Mouse (Mus musculus) retina, adult 2 months (tissue): ENCODE results near the gene Necab2.

Source experiments
- DNase-seq: peaks from one replicate; pipeline ENCODE4 v3.0.0-alpha.2; 2012; ENCODE audit warnings: low read depth, low spot score

The Necab2 gene

DNA sequence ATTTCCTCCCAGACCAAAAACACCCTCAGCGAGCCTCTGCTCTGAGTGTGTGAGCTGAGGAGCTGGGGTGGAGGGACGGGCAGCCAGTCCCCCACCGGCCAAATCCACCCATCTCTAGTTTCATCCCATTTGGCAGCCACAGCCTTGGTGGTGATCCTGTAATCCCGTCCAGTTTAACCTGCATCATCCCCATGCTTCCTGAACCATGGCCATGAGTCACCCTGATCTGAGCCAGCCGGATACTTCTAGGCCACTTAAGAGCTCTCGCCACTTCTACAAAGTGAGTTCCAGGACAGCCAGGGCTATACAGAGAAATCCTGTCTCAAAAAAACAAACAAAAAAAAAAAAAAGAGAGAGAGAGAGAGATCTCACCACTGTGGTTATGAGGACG lies 18.2 kb upstream of the Necab2 start:
- no peak for DNase-seq

DNA sequence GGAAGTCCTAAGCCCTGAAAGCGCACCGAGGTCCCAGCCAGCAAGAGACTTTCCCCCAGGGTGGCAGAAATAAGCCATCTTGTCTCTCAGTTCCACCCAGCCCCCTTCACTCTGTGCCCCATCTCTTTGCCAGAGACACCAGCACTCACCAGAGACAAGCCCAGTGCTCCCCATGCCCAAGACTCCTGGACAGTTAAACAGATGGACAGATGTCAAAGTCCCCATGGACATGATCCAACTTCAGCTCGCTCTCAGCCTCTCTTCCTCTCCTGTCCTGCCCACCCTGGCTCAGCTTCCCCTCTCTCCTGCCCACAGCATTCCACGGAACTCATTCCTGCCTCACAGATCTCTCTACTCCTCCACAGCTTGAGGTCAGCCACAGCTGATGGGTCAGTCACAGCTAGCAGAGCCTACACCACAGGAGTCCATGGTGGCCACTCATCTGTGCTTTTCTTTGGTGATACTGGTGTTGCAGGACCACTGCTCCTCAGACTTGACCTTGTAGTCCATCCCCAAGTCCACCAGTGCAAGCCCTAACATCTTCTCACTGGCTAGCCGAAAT lies 17.7 kb upstream of the Necab2 start:
- DNase-seq, result no peak

GRCm38 (mm10) chr8:119429552-119429951 lies 17.0 kb upstream of the Necab2 start:
- DNase-seq, result no peak

GRCm38 (mm10) chr8:119430250-119430649 lies 16.3 kb upstream of the Necab2 start:
- DNase-seq, result no peak

- no peak for DNase-seq
These were observed 15.8 kb upstream of the Necab2 start for GRCm38 (mm10) chr8:119430690-119431089.

- no peak for DNase-seq
These were observed 14.1 kb upstream of the Necab2 start for GRCm38 (mm10) chr8:119432372-119432771.

DNA sequence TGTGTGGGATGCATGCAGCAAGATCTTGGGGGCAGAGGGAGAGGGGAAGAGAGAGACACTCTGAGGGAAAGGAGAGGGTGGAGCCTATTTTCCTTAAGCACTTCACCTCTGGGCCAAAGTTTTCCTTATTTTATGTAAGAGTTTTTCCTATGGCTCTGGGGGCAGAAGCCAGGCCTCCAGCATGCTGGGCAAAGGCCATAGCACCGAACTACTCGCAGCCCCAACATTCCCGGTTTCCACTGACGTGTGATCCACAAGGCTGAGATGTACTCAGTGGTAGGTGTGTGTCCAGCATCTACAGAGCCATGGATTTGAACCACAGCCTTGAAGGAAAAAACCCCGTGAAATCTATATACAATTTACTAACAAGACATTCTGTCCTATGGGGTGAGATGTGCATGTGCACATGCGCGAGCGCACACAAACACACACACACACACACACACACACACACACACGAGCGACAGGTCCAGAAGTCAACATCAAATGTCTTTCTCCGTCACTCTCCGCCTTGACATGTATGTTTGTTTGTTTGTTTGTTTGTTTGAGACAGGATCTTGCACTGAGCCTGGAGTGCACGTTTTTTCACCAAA lies 12.8 kb upstream of the Necab2 start, which contains the start of gene Osgin1:
Gene Osgin1, plus strand, starts transcription at position 543 of the 593 bp plus-strand sequence.
- no peak for DNase-seq

GRCm38 (mm10) chr8:119434569-119434968 lies 11.9 kb upstream of the Necab2 start:
- DNase-seq, result no peak

DNA sequence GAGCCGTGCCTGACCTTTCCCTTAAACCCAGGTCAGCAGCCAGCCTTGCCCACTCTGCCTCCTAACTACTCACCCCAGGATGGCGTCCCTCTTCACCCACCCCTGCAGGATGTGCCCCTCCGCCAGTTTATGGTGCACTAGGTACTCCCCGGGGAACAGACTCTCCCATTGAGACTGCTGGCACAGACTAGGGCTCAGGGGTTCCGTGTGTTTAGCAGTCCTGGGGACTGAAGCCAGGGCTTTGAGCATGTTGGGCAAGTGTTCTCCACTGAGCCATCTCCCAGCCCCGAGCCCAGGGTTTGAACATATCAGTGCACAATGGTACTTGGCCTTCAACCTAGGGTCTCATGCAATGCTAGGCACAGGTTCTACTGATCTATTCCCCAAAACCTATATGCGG lies 11.0 kb upstream of the Necab2 start:
- DNase-seq, result no peak

GRCm38 (mm10) chr8:119436331-119436730 lies 10.2 kb upstream of the Necab2 start:
- no peak for DNase-seq

DNA sequence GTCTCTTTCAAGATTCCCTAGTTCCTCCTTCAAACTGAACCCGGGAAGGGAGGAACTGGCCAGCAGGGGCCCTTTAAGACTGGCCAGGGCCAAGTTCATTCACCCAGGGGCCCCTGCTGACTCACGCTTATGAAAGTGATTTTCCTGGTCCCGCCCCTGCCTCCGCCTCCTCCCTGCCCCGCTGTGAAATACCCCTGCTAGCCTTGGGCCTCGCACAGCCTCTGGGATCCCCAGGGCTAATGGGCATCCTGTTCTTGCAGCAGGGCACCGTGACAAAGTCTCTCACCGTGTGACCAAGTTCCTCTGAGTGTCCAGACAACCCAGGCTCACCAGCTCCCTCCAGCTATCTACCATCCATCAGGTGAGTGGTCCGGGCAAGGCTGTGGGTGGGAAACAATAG lies 9.6 kb upstream of the Necab2 start:
- DNase-seq, result no peak

- DNase-seq, result no peak
These were observed 9.0 kb upstream of the Necab2 start for GRCm38 (mm10) chr8:119437506-119437905.

DNA sequence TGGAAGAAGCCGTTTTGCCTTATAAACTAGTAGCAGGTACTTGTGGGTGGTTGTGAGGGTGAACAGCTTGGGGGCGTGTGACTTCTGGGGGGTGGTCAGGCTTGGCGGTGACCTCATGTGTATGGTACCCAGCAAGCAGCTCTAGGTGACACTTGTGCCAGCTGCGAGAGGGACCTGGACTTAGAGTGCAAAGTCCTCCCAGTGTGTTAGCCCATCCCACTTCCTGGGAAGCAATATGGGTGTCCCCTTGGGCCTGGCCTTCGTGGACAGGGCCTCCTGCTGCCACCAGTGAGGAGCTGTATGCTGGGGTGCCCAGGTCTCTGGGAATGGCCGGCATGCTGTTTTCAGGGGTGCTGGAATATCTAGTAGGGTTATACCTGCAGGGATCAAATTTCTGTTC lies 7.6 kb upstream of the Necab2 start:
- no peak for DNase-seq

DNA sequence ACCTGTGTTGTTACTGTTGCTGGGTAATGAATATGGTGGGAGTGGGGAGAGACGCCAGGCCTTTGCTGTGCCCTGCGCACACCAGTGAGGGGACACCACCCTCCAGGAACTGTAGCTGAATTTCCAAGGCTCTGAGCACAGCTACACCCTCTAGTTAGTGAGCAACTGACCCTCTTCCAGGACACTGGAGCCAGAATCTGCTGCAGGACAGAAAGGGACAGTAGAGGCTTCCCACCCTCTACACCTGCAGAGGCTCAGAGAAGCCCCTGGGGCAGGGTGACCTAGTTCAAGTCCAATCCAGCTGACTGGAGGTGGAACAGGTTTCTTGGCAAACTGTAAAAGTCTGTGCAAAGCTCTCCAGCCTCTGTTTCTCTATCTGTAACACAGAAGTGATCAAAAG lies 7.1 kb upstream of the Necab2 start:
- DNase-seq, result no peak

DNA sequence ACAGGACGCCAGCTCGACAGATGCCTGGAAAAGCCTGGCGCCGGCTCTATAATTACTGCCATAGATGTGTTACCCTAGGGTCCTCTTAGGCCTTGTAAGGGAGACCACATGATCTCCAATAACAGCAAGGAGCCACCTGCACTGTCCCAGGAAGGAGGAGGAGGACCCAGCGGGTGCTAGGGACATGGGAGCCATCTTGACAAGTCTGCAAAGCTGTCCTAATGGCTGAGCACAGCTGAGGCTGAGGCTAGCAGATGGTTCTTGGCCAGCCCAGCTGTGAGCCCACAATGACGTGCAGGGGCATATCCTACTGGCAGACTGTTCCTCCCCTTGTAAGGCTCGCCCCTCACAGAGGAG lies 6.6 kb upstream of the Necab2 start:
- DNase-seq, result no peak

DNA sequence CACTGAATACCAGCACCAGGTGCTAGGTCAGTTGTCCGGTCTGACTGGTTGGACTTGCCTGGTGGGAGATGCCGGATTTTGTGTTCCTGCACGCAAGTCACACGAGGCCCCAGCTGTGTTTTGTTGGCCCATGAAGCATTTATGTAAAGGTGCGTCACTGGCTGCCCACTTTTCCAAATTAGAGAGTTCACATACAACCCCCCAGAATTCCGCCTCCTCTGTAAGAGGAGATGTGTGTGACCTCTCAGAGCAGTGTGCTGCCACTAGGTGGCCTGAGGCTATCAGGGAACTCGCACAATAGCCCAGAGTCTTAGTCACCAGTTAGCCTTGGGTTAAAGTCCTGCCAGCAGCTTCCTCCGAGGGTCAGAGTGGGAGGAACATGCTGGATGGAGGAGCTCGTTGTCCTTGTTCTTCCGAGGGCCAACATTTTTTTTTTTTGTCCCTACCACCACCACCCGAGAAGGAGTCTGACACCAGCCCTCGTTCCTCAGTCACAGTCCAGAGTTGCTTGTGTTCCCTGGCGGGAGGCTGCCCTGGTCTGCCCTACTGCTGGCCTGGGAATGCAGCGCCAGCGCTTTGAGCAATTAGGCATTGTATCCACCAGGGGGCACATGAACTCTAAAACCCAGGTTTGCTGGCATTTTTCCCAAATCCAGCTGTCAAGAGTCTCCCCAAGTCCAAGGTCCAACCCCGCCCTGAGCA lies 6.1 kb upstream of the Necab2 start:
- DNase-seq, result peak; percentile 58

DNA sequence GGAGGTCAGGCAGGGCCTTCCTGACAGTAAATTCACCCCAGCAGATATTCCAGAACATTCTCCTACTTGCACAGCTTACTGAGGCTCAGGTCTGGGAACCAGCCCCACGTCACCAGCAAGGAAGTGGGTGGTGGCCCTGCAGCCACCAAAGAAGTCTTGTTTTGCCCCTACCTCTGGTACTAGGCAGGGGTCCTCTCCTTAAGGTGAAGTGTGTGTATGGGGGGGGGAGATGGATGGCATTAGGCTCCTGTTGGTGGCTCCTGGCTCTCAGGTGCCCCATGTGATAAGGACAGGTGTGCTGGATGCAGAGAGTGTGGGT lies 5.6 kb upstream of the Necab2 start:
- no peak for DNase-seq

GRCm38 (mm10) chr8:119442013-119442412 lies 4.5 kb upstream of the Necab2 start:
- no peak for DNase-seq

GRCm38 (mm10) chr8:119442970-119443369 lies 3.5 kb upstream of the Necab2 start:
- DNase-seq, result no peak

GRCm38 (mm10) chr8:119446990-119447780 lies 666 bp downstream of the Necab2 start:
- no peak for DNase-seq

DNA sequence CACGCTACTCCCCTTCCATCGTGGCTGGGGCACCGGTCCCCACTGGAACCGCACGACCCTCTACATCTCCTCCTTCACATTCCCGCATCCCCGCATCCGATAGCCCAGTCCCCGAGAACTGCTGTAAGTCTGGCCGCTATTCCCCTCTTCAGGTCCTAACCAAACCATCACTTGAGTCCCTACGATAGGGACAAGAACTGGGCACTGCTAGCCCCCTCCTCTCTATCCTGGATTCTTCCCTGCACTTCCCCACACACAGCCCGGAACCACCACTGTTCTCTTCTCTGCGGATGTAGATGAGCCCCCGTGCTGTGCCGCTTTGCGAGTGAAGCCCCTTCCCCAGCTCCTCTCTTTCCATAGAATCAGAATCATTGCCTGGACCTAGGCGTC lies 1.3 kb downstream of the Necab2 start:
- DNase-seq, result no peak

- no peak for DNase-seq
These were observed 3.1 kb downstream of the Necab2 start for GRCm38 (mm10) chr8:119449627-119450026.

GRCm38 (mm10) chr8:119451131-119451530 lies 4.6 kb downstream of the Necab2 start:
- DNase-seq, result no peak
